Mouse (Mus musculus) hindbrain, embryonic 12.5 days (tissue): ENCODE data around the gene Ezr. TPM values are rescaled to one million over a fixed set of nuclear protein-coding genes. Genes with fewer than 3 reads are reported as not detected.

ENCODE experiments used
- ATAC-seq: fragments of 200-750 bp; cut with Nextera tagmentation; 2 replicates; pipeline ENCODE4 v1.8.0; 2017; ENCODE audit warnings: moderate TSS enrichment; ENCODE audit not compliant: low FRiP score
- H3K27ac ChIP-seq: fragments of 300-500 bp; sonication (generic); 2 replicates; pipeline ENCODE4 v1.5.1; 2016; ENCODE audit warnings: mild to moderate bottlenecking
- H3K27me3 ChIP-seq: fragments of 300-500 bp; sonication (generic); 2 replicates; pipeline ENCODE4 v1.6.1; 2016; ENCODE audit warnings: mild to moderate bottlenecking
- H3K36me3 ChIP-seq: fragments of 300-500 bp; sonication (generic); 2 replicates; pipeline ENCODE4 v1.6.1; 2016; ENCODE audit warnings: mild to moderate bottlenecking
- H3K4me1 ChIP-seq: fragments of 300-500 bp; sonication (generic); 2 replicates; pipeline ENCODE4 v1.6.1; 2016
- H3K4me2 ChIP-seq: fragments of 300-500 bp; sonication (generic); replicated peaks from 2 replicates; pipeline ENCODE4 v1.6.1; 2016; ENCODE audit warnings: mild to moderate bottlenecking
- H3K4me3 ChIP-seq: fragments of 300-500 bp; sonication (generic); 2 replicates; pipeline ENCODE4 v1.5.1; 2016; ENCODE audit warnings: mild to moderate bottlenecking
- H3K9ac ChIP-seq: fragments of 300-500 bp; sonication (generic); 2 replicates; pipeline ENCODE4 v1.6.1; 2016; ENCODE audit warnings: mild to moderate bottlenecking, moderate library complexity
- H3K9me3 ChIP-seq: fragments of 300-500 bp; sonication (generic); replicated peaks from 2 replicates; pipeline ENCODE4 v1.6.1; 2016; ENCODE audit warnings: mild to moderate bottlenecking
- WGBS: fragments of 180-500 bp; shearing (Covaris S2); methylation state at CpG from one replicate; pipeline ENCODE4 v1.1.7; 2016; 5-methylcytosine and 5-hydroxymethylcytosine counted together
- polyA plus RNA-seq: library from polyadenylated mRNA; unstranded; fragments of >200 nt; fragmentation: Nextera tagmentation; extraction: Ambion mirVana; gene quantifications from 2 replicates; pipeline ENCODE4 v1.2.1, GENCODE M21; 2016

The Ezr gene
- polyA plus RNA-seq, 1 experiment from 2014 or later = 97.9 TPM

DNA sequence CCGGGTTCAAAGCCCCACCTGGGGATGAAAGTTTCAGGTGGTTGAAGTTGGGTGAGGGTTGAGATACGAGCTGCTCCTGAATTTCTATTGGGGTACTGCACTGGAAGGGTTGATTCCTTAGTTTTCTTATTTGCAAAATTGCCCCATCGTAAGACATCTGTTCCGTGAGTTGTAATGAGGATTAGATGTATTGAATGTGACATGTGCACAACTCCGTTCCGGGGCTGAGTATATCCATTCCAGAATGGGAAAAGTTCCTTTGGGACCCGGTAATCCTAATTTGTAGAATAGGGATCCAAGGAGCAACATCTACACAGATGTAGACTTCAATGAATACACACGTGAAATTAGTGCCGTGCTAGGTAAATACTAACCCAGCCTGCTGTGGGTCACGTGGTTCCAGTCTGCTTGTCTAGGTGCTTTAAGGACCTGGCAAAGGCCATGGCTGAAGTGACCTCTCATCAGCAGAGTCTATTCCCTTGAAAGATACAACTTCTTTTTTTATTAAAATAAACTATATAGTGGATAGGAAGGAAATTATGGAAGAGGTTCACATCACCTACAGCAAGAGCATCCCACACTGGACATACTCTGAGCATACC lies 1.3 kb upstream of the Ezr start:
- H3K9ac ChIP-seq = no peak overlapping the region
- no peak overlapping the region for H3K27ac ChIP-seq
- peaks cover 41% of the 10 kb centered on the region for H3K27me3 ChIP-seq

GRCm38 (mm10) chr17:6783006-6783661 lies 550 bp upstream of the Ezr start:
- Histone ChIP-seq H3K9me3 (no peaks in the 10 kb centered on the region), H3K4me2 (peak overlapping the region; percentile 96), H3K4me1 (peaks cover 29% of the 10 kb centered on the region), H3K4me3 (peak overlapping the region; percentile 69), H3K36me3 (no peaks in the 10 kb centered on the region), H3K27ac (peak overlapping the region; percentile 64; the same call in 1 of the 2 replicates), H3K27me3 (peaks cover 41% of the 10 kb centered on the region), H3K9ac (peak overlapping the region; percentile 76)
- WGBS = under 1% methylated on average over 51 of the region's 58 CpGs
- peak; percentile 73 for ATAC-seq

More for the DNA sequence above, 1.3 kb upstream of the Ezr start:
- ATAC-seq = no peak
- Histone ChIP-seq H3K36me3 (no peaks in the 10 kb centered on the region), H3K4me1 (peaks cover 23% of the 10 kb centered on the region), H3K4me2 (peak overlapping the region; percentile 96), H3K9me3 (no peaks in the 10 kb centered on the region), H3K4me3 (peak overlapping the region; percentile 69; the same call in 1 of the 2 replicates)
- 47% methylated on average over 10 of the region's 10 CpGs for WGBS

- ATAC-seq = 0 out of 2 replicates have a peak, but pooled peaks have one; percentile 1
- H3K27ac ChIP-seq = no peak overlapping the region
- under 1% methylated on average over 21 of the region's 21 CpGs for WGBS
- peaks cover 41% of the 10 kb centered on the region for H3K27me3 ChIP-seq
- H3K9me3 ChIP-seq = no peaks in the 10 kb centered on the region
- H3K4me3 ChIP-seq = peak overlapping the region; percentile 69
- H3K9ac ChIP-seq = peak overlapping the region; percentile 76
- H3K4me1 ChIP-seq = peaks cover 32% of the 10 kb centered on the region
- no peaks in the 10 kb centered on the region for H3K36me3 ChIP-seq
- H3K4me2 ChIP-seq = peak overlapping the region; percentile 96
Measured at GRCm38 (mm10) chr17:6782033-6782526, 504 bp downstream of the Ezr start.

DNA sequence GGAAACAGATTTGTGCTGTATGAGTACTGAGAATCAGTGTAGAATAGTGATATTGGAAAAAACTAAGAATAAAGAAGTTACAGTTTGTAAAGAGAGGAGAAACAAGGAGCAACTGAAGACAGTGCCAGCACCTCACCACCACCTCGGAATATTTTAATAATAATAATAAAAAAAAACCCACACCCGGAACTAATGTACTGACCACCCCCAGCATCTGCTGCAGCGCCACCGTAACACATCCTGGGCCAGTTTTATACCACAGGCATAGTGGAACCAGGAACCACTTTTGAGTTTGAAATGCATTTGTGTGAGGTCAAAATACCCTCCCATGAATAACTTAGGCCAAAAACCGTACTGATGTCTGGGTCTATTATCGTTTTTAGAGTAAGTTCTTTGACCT lies 1.3 kb downstream of the Ezr start:
- Histone ChIP-seq H3K4me3 (peak overlapping the region; percentile 18), H3K9ac (no peak overlapping the region)
- no peak for ATAC-seq

GRCm38 (mm10) chr17:6780521-6781115 lies 2.0 kb downstream of the Ezr start:
- H3K4me3 ChIP-seq = peak overlapping the region; percentile 18; the same call in 1 of the 2 replicates
- 57% methylated on average over 4 of the region's 4 CpGs for WGBS
- peaks cover 43% of the 10 kb centered on the region for H3K4me1 ChIP-seq

More for the DNA sequence above, 1.3 kb downstream of the Ezr start:
- peaks cover 37% of the 10 kb centered on the region for H3K4me1 ChIP-seq
- H3K27me3 ChIP-seq = peaks cover 41% of the 10 kb centered on the region
- peak overlapping the region; percentile 96 for H3K4me2 ChIP-seq
- H3K27ac ChIP-seq = no peak overlapping the region
- WGBS = 40% methylated on average over 6 of the region's 6 CpGs
- H3K36me3 ChIP-seq = no peaks in the 10 kb centered on the region
- H3K9me3 ChIP-seq = no peaks in the 10 kb centered on the region

DNA sequence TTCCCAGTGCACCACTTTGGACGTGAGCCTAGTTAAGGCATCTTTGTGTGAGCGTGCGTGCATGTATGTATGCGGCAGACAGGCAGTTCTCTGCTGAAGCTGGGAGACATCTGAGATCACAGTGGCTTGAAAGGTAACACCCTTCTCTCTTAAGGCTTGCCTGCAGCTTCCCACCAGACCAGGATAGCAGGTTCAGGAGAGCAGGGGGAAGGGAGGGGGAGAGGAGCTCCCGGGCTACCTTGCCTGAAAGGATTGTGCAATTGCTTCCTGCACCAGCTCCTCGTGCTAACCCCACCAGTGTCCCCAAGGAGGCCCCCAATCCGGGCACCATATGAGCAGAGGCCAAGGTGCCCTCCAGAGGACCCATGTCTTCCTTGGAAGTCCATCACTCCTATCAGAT lies 3.0 kb downstream of the Ezr start:
- no peak for ATAC-seq
- Histone ChIP-seq H3K4me1 (peaks cover 46% of the 10 kb centered on the region), H3K4me2 (peak overlapping the region; percentile 96), H3K27me3 (peaks cover 41% of the 10 kb centered on the region), H3K36me3 (no peaks in the 10 kb centered on the region), H3K4me3 (peak overlapping the region; percentile 1; the same call in 1 of the 2 replicates), H3K9ac (no peak overlapping the region), H3K27ac (0 out of 2 replicates have a peak overlapping the region, but pooled peaks have one; percentile 40), H3K9me3 (no peaks in the 10 kb centered on the region)
- 31% methylated on average over 7 of the region's 7 CpGs for WGBS

More at GRCm38 (mm10) chr17:6780521-6781115, 2.0 kb downstream of the Ezr start:
- ATAC-seq = no peak
- Histone ChIP-seq H3K27ac (no peak overlapping the region), H3K4me2 (peak overlapping the region; percentile 96), H3K9me3 (no peaks in the 10 kb centered on the region), H3K9ac (no peak overlapping the region), H3K36me3 (no peaks in the 10 kb centered on the region), H3K27me3 (peaks cover 41% of the 10 kb centered on the region)

- H3K4me1 ChIP-seq = peaks cover 46% of the 10 kb centered on the region
- no peaks in the 10 kb centered on the region for H3K9me3 ChIP-seq
- peaks cover 41% of the 10 kb centered on the region for H3K27me3 ChIP-seq
- no peaks in the 10 kb centered on the region for H3K36me3 ChIP-seq
- peak overlapping the region; percentile 40 for H3K27ac ChIP-seq
- peak overlapping the region; percentile 96 for H3K4me2 ChIP-seq
- 7% methylated on average over 23 of the region's 23 CpGs for WGBS
- peak overlapping the region; percentile 33 for H3K4me3 ChIP-seq
- ATAC-seq = peak; percentile 61
- H3K9ac ChIP-seq = peak overlapping the region; percentile 51
Measured at GRCm38 (mm10) chr17:6778771-6779509, 3.6 kb downstream of the Ezr start.

GRCm38 (mm10) chr17:6778332-6778683 lies 4.3 kb downstream of the Ezr start:
- Histone ChIP-seq H3K36me3 (no peaks in the 10 kb centered on the region), H3K27me3 (peaks cover 36% of the 10 kb centered on the region), H3K4me1 (peaks cover 45% of the 10 kb centered on the region), H3K9me3 (no peaks in the 10 kb centered on the region), H3K4me2 (peak overlapping the region; percentile 96), H3K4me3 (peak overlapping the region; percentile 33), H3K27ac (no peak overlapping the region), H3K9ac (no peak overlapping the region; the same call in 1 of the 2 replicates)
- WGBS = 0% methylated on average over 9 of the region's 9 CpGs
- no peak for ATAC-seq

DNA sequence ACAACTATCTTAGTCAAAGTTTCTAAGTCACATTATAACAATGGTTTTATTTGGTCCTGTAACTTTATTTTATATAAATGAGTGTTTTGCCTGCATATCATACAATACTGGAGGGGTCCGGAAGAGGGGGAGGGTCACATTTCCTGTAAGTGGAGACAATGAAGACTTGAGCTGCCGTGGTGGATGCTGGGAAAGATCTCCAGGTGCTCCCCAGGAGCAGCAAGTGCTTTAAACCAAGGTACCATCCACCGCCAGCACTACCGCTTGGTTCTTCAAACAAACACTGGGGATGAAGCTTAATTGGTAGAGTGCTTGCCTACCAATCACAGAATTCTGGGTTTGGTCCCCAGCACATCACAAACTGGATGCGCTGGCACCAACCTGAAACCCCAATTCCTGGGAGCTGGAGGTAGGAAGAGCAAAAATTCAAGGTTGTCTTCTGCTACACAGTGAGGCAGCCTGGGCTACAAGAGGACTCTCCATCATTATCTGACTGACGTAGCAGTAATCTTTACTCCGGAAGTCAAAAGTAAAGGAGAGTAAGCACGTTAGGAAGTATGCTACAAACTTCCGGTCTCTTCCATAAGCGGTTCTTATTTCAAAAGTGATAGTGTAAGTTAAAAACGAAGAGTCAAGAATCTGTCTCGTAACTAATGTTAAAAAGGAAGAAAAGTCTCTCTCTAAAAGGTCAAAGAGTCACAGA lies 4.8 kb downstream of the Ezr start:
- peaks cover 30% of the 10 kb centered on the region for H3K27me3 ChIP-seq
- 67% methylated on average over 12 of the region's 12 CpGs for WGBS
- no peaks in the 10 kb centered on the region for H3K36me3 ChIP-seq
- H3K4me3 ChIP-seq = no peak overlapping the region
- no peak overlapping the region for H3K27ac ChIP-seq
- no peak overlapping the region for H3K9ac ChIP-seq
- no peak for ATAC-seq
- H3K4me2 ChIP-seq = no peak overlapping the region
- peaks cover 43% of the 10 kb centered on the region for H3K4me1 ChIP-seq
- no peaks in the 10 kb centered on the region for H3K9me3 ChIP-seq

DNA sequence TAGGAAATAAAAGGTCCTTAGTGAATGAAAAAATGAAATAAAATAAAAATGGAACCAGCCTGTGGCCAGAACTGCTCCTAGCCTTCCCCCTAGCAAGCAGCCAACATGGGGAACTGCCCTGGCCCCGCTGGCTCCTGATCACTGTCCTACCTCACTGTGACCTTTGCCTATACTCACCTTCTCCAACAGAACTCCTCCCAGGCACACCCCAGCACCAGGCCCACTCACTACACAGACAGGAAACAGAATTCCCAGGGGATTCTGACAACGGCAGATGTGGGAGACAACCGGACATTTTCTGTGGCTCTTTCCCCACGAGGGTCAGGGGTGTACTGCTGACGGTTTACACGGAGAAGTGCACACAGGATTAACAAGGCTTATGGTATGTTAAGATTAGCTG lies 5.5 kb downstream of the Ezr start:
- no peak for ATAC-seq

GRCm38 (mm10) chr17:6776576-6776975 lies 6.0 kb downstream of the Ezr start:
- no peak for ATAC-seq
- 45% methylated on average over 5 of the region's 5 CpGs for WGBS
- peaks cover 21% of the 10 kb centered on the region for H3K27me3 ChIP-seq
- no peak overlapping the region for H3K27ac ChIP-seq
- no peak overlapping the region for H3K4me2 ChIP-seq
- peaks cover 39% of the 10 kb centered on the region for H3K4me1 ChIP-seq
- no peak overlapping the region for H3K4me3 ChIP-seq
- no peaks in the 10 kb centered on the region for H3K9me3 ChIP-seq
- H3K9ac ChIP-seq = no peak overlapping the region
- no peaks in the 10 kb centered on the region for H3K36me3 ChIP-seq

More for the DNA sequence above, 5.5 kb downstream of the Ezr start:
- Histone ChIP-seq H3K27me3 (peaks cover 25% of the 10 kb centered on the region), H3K9me3 (no peaks in the 10 kb centered on the region), H3K27ac (no peak overlapping the region), H3K4me3 (no peak overlapping the region), H3K4me2 (no peak overlapping the region), H3K4me1 (peaks cover 39% of the 10 kb centered on the region), H3K36me3 (no peaks in the 10 kb centered on the region), H3K9ac (no peak overlapping the region)
- 72% methylated on average over 6 of the region's 6 CpGs for WGBS
